Mouse (Mus musculus): ENCODE results near the gene Homer1.

DNA sequence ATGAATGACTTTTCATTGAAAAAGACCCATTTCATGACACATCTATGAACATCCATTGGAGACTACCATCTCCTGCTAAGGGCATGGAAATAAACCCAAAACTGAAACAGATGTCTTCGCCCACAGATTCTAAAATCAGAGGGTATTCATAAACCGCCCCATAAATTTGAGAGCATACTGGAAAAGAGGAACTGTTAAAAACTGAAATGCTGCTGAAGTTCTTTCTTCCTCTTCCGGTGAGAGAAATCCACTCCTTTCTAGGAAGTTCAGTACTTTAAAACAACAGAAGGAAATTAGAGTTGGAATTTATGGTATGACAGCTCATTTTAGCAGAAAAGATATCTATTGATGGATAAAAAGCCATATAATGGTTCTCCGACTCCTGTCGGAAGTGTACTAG is 1.1 kb downstream of the Homer1 start:
- no peak for TF ChIP-seq CTCF (IDR thresholded peaks at IDR 0.05; ENCODE audit: low read depth)
- TF ChIP-seq EP300 (optimal IDR thresholded peaks at IDR 0.05): no peak

Data from stomach, postnatal 0 days (tissue).